Mouse (Mus musculus) liver, embryonic 11.5 days (tissue): ENCODE measurements at regions not wholly inside any gene's neighbourhood (a gene's known extent, or its start where the extent isn't known, plus 50 kb on each side); places are given as distances from the start of the nearest gene placed in this dataset.

ENCODE experiments used
- ATAC-seq: fragments of 200-750 bp; cut with Nextera tagmentation; replicated peaks from 2 replicates; pipeline ENCODE4 v1.8.0; 2017; ENCODE audit warnings: moderate number of reproducible peaks, mild to moderate bottlenecking, moderate TSS enrichment, moderate library complexity; ENCODE audit not compliant: low FRiP score
- DNase-seq: peaks from one replicate; pipeline ENCODE4 v3.0.0-alpha.2; 2017; ENCODE audit warnings: low spot score
- H3K27ac ChIP-seq: fragments of 300-500 bp; sonication (generic); 2 replicates; pipeline ENCODE4 v1.5.1; 2014; ENCODE audit warnings: mild to moderate bottlenecking, low read depth, low read length, control low read depth
- H3K27me3 ChIP-seq: fragments of 300-500 bp; sonication (generic); replicated peaks from 2 replicates; pipeline ENCODE4 v1.6.1; 2014; ENCODE audit warnings: low read length, mixed read lengths; ENCODE audit not compliant: control insufficient read depth, insufficient read depth
- H3K36me3 ChIP-seq: fragments of 300-500 bp; sonication (generic); 2 replicates; pipeline ENCODE4 v1.6.1; 2014; ENCODE audit warnings: mild to moderate bottlenecking, low read length, moderate library complexity, mixed read lengths; ENCODE audit not compliant: control insufficient read depth, insufficient read depth
- H3K4me1 ChIP-seq: fragments of 300-500 bp; sonication (generic); replicated peaks from 2 replicates; pipeline ENCODE4 v1.6.1; 2014; ENCODE audit warnings: low read length, mixed read lengths; ENCODE audit not compliant: control insufficient read depth, insufficient read depth
- H3K4me2 ChIP-seq: fragments of 300-500 bp; sonication (generic); 2 replicates; pipeline ENCODE4 v1.6.1; 2014; ENCODE audit warnings: mild to moderate bottlenecking, control low read depth, moderate library complexity
- H3K4me3 ChIP-seq: fragments of 300-500 bp; sonication (generic); 2 replicates; pipeline ENCODE4 v1.5.1; 2014; ENCODE audit warnings: low read depth, low read length, control low read depth
- H3K9ac ChIP-seq: fragments of 300-500 bp; sonication (generic); 2 replicates; pipeline ENCODE4 v1.6.1; 2014; ENCODE audit warnings: low read depth, low read length, control low read depth
- H3K9me3 ChIP-seq: fragments of 300-500 bp; sonication (generic); 2 replicates; pipeline ENCODE4 v1.6.1; 2016; ENCODE audit warnings: low read length, inconsistent platforms, mixed read lengths; ENCODE audit not compliant: control insufficient read depth
- WGBS: fragments of 180-500 bp; shearing (Covaris S2); extraction: QIAGEN DNeasy Blood & Tissue Kit; methylation state at CpG from one replicate; pipeline ENCODE4 v1.1.7; 2014; 5-methylcytosine and 5-hydroxymethylcytosine counted together

GRCm38 (mm10) chr17:50438960-50439359, 70.2 kb upstream of the Plcl2 start:
- no peak for DNase-seq
- Histone ChIP-seq H3K36me3 (no peaks in the 10 kb centered on the region), H3K9ac (no peak overlapping the region), H3K27me3 (no peaks in the 10 kb centered on the region), H3K9me3 (no peaks in the 10 kb centered on the region), H3K4me2 (no peak overlapping the region), H3K4me1 (no peaks in the 10 kb centered on the region), H3K4me3 (no peak overlapping the region), H3K27ac (no peak overlapping the region)
- no peak for ATAC-seq
- 66% methylated on average over 5 of the region's 5 CpGs for WGBS

GRCm38 (mm10) chr17:50439365-50439764, 69.8 kb upstream of the Plcl2 start:
- Histone ChIP-seq H3K4me3 (no peak overlapping the region), H3K36me3 (no peaks in the 10 kb centered on the region), H3K4me2 (no peak overlapping the region), H3K9ac (no peak overlapping the region), H3K4me1 (no peaks in the 10 kb centered on the region), H3K27me3 (no peaks in the 10 kb centered on the region), H3K27ac (no peak overlapping the region), H3K9me3 (no peaks in the 10 kb centered on the region)
- no peak for DNase-seq
- ATAC-seq = no peak
- WGBS = 80% methylated on average over 3 of the region's 3 CpGs

DNA sequence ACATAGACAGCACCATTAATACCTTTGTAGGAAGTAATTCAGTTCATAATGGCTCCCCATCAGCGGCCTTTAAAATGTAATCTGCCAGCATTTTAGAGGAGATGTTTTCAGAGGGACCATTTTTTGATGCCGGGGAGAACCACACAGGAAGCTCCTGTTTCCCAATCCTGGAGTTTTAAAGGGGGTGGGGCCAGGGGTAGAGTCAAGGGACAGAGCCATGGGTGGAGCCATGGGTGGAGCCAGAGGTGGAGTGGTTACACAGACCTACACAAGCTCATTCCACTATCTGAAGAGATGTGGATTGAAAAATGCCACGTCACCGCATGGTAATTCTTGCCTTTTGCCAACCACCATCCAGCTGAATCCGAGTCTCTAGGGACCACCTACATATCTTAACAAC, 67.1 kb upstream of the Plcl2 start:
- Histone ChIP-seq H3K9me3 (no peaks in the 10 kb centered on the region), H3K4me3 (no peak overlapping the region), H3K9ac (no peak overlapping the region), H3K27ac (no peak overlapping the region), H3K4me1 (no peaks in the 10 kb centered on the region), H3K4me2 (no peak overlapping the region), H3K36me3 (no peaks in the 10 kb centered on the region), H3K27me3 (no peaks in the 10 kb centered on the region)
- no peak for DNase-seq
- 76% methylated on average over 5 of the region's 5 CpGs for WGBS
- ATAC-seq = no peak

DNA sequence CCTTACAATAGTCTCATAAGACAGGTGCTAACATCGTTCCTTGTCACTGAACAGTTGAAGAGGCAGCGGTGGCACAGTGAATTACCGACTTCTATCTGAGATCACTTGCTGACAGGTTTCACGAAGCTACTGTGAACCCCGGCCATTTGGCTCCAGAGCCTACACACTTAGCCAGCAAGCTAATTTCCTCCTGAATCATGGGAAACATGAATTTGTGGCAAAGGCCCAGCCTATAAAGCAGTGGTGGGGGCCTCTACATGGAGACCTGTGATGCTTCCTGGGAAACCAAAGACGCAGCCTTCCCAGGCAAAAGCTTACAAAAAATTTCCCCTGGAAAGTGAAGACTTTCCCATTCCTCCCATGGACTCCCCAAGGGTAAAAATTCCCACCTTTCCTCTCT, 66.3 kb upstream of the Plcl2 start:
- H3K4me3 ChIP-seq = no peak overlapping the region
- no peak overlapping the region for H3K27ac ChIP-seq
- no peak overlapping the region for H3K9ac ChIP-seq
- no peaks in the 10 kb centered on the region for H3K9me3 ChIP-seq
- no peaks in the 10 kb centered on the region for H3K27me3 ChIP-seq
- ATAC-seq (no peak), DNase-seq (no peak)
- H3K4me2 ChIP-seq = no peak overlapping the region
- WGBS = 85% methylated on average over 6 of the region's 6 CpGs
- no peaks in the 10 kb centered on the region for H3K4me1 ChIP-seq
- no peaks in the 10 kb centered on the region for H3K36me3 ChIP-seq

DNA sequence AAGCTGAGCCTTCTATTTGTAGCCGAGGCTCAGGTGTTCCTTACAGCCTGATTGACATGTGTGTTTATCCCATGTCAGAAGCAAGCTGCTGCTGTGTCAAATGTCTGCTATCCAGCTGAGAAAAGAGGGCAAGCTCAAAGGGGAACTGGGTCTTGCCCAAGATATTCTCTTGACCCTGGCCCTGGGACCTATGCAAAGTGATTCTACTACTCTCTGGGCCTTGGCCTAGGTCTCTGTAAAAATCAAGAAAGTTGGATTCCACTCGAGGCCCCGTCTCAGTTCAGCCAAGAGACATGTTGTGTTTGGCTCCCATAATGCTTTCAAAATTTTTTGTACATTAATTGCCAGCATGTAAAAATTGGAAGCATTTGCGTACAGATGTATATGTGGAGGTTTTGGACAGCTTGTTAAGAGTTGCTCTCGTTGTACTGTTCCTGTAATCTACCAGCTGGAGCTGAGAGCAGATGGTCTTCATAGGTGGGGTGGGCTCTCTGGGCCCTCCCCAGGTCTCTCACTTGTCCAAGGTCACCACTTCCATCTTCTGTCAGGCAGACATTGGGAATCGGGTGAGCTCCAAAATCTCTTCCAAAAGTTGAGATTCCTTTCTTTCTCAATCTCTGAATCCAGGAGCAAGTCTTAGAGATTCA, 65.7 kb upstream of the Plcl2 start:
- no peak overlapping the region for H3K4me3 ChIP-seq
- no peak overlapping the region for H3K27ac ChIP-seq
- no peaks in the 10 kb centered on the region for H3K9me3 ChIP-seq
- no peak for ATAC-seq
- WGBS = 78% methylated on average over 6 of the region's 6 CpGs
- H3K36me3 ChIP-seq = no peaks in the 10 kb centered on the region
- no peaks in the 10 kb centered on the region for H3K27me3 ChIP-seq
- H3K4me2 ChIP-seq = no peak overlapping the region
- H3K9ac ChIP-seq = no peak overlapping the region
- DNase-seq = no peak
- H3K4me1 ChIP-seq = no peaks in the 10 kb centered on the region

GRCm38 (mm10) chr17:50444023-50444389, 65.2 kb upstream of the Plcl2 start:
- Histone ChIP-seq H3K4me2 (no peak overlapping the region), H3K36me3 (no peaks in the 10 kb centered on the region), H3K9ac (no peak overlapping the region), H3K4me1 (no peaks in the 10 kb centered on the region), H3K4me3 (no peak overlapping the region), H3K27ac (no peak overlapping the region), H3K27me3 (no peaks in the 10 kb centered on the region), H3K9me3 (no peaks in the 10 kb centered on the region)
- no peak for ATAC-seq
- 73% methylated on average over 1 of the region's 1 CpGs for WGBS
- DNase-seq = no peak

GRCm38 (mm10) chr17:50448693-50449092, 60.5 kb upstream of the Plcl2 start:
- H3K4me2 ChIP-seq = no peak overlapping the region
- no peak overlapping the region for H3K27ac ChIP-seq
- H3K27me3 ChIP-seq = no peaks in the 10 kb centered on the region
- H3K9ac ChIP-seq = no peak overlapping the region
- no peaks in the 10 kb centered on the region for H3K4me1 ChIP-seq
- WGBS = 81% methylated on average over 6 of the region's 6 CpGs
- no peak overlapping the region for H3K4me3 ChIP-seq
- ATAC-seq (no peak), DNase-seq (no peak)
- no peaks in the 10 kb centered on the region for H3K36me3 ChIP-seq
- no peaks in the 10 kb centered on the region for H3K9me3 ChIP-seq

- Histone ChIP-seq H3K4me2 (no peak overlapping the region), H3K27ac (no peak overlapping the region), H3K4me3 (no peak overlapping the region), H3K27me3 (no peaks in the 10 kb centered on the region), H3K9me3 (no peaks in the 10 kb centered on the region), H3K9ac (no peak overlapping the region), H3K36me3 (no peaks in the 10 kb centered on the region), H3K4me1 (no peaks in the 10 kb centered on the region)
- 85% methylated on average over 3 of the region's 3 CpGs for WGBS
- no peak for ATAC-seq
- no peak for DNase-seq
Observed at GRCm38 (mm10) chr17:50451606-50452005, 57.6 kb upstream of the Plcl2 start.

- no peak overlapping the region for H3K9ac ChIP-seq
- H3K4me2 ChIP-seq = no peak overlapping the region
- no peaks in the 10 kb centered on the region for H3K4me1 ChIP-seq
- ATAC-seq (no peak), DNase-seq (no peak)
- no peak overlapping the region for H3K4me3 ChIP-seq
- no peaks in the 10 kb centered on the region for H3K36me3 ChIP-seq
- no peaks in the 10 kb centered on the region for H3K9me3 ChIP-seq
- no peaks in the 10 kb centered on the region for H3K27me3 ChIP-seq
- H3K27ac ChIP-seq = no peak overlapping the region
Observed at GRCm38 (mm10) chr17:50453524-50453923, 55.7 kb upstream of the Plcl2 start.
